Mouse (Mus musculus) CH12F3 (cell line): ENCODE data around the gene Rbm46.

ENCODE experiments used
- in situ Hi-C: fragments of 300-500 bp; cut with MboI; formaldehyde crosslinking; loops from 2 replicates; pipeline ENCODE4 v1.14.3; 2020; ENCODE audit warnings: low sequenced_read_pairs

Rbm46 gene

DNA sequence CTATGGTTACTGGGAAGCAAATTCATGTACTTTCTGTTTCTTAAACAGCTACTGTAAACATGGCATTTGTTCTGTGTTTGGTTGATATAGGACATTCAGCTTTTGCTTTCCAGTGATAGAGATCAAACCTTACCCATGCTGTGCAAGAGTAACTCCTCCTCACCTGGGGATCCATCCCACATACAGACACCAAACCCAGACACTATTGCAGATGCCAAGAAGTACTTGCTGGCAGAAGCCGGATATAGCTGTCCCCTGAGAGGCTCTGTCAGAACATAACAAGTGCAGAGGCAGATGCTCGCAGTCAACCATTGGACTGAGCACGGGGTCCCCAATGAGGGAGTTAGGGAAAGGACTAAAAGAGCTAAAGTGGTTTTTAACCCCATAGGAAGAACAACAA, 84.6 kb downstream of the Rbm46 start:
- in situ Hi-C loops = no loop called here
